Mouse (Mus musculus) neural tube, embryonic 14.5 days (tissue): ENCODE data around the gene Slc8a1. TPM values are rescaled to one million over a fixed set of nuclear protein-coding genes. Genes with fewer than 3 reads are reported as not detected.
A peak's percentile ranks its signal among the peaks of the same experiment; 100 is the strongest.

Experiments used
- ATAC-seq: fragments of 200-750 bp; cut with Nextera tagmentation; 2 replicates; pipeline ENCODE4 v1.8.0; 2017; ENCODE audit warnings: low read depth, mild to moderate bottlenecking, moderate TSS enrichment, moderate library complexity
- H3K27ac ChIP-seq: fragments of 300-500 bp; sonication (generic); 2 replicates; pipeline ENCODE4 v1.5.1; 2014; ENCODE audit warnings: low read depth, mild to moderate bottlenecking, control low read depth, low read length, moderate library complexity, mixed read lengths
- H3K27me3 ChIP-seq: fragments of 300-500 bp; sonication (generic); 2 replicates; pipeline ENCODE4 v1.6.1; 2014; ENCODE audit warnings: low read length; ENCODE audit not compliant: control insufficient read depth, insufficient read depth
- H3K36me3 ChIP-seq: fragments of 300-500 bp; sonication (generic); 2 replicates; pipeline ENCODE4 v1.6.1; 2014; ENCODE audit warnings: low read length, mixed read lengths; ENCODE audit not compliant: control insufficient read depth, insufficient read depth
- H3K4me1 ChIP-seq: fragments of 300-500 bp; sonication (generic); 2 replicates; pipeline ENCODE4 v1.6.1; 2014; ENCODE audit warnings: low read length; ENCODE audit not compliant: control insufficient read depth, insufficient read depth
- H3K4me2 ChIP-seq: fragments of 300-500 bp; sonication (generic); 2 replicates; pipeline ENCODE4 v1.6.1; 2014; ENCODE audit warnings: mild to moderate bottlenecking, low read depth, low read length, control low read depth
- H3K4me3 ChIP-seq: fragments of 300-500 bp; sonication (generic); 2 replicates; pipeline ENCODE4 v1.5.1; 2014; ENCODE audit warnings: low read depth, low read length, control low read depth, mixed read lengths
- H3K9ac ChIP-seq: fragments of 300-500 bp; sonication (generic); replicated peaks from 2 replicates; pipeline ENCODE4 v1.6.1; 2014; ENCODE audit warnings: low read depth, mild to moderate bottlenecking, control low read depth, low read length, mixed read lengths
- H3K9me3 ChIP-seq: fragments of 300-500 bp; sonication (generic); 2 replicates; pipeline ENCODE4 v1.6.1; 2016; ENCODE audit warnings: low read length; ENCODE audit not compliant: control insufficient read depth
- WGBS: fragments of 180-500 bp; shearing (Covaris S2); extraction: QIAGEN DNeasy Blood & Tissue Kit; methylation state at CpG from one replicate; pipeline ENCODE4 v1.1.7; 2014; 5-methylcytosine and 5-hydroxymethylcytosine counted together
- polyA plus RNA-seq: library from polyadenylated mRNA; unstranded; fragments of >200 nt; fragmentation: Nextera tagmentation; extraction: Ambion mirVana; gene quantifications from 2 replicates; pipeline ENCODE4 v1.2.1, GENCODE M21; 2014

Gene Slc8a1
- polyA plus RNA-seq, 1 experiment from 2014 or later: 62.6 TPM

GRCm38 (mm10) chr17:81615391-81615790, 122.8 kb downstream of the Slc8a1 start:
- no peak overlapping the region for H3K9ac ChIP-seq
- H3K4me3 ChIP-seq: no peak overlapping the region
- 77% methylated on average over 8 of the region's 8 CpGs for WGBS
- no peaks in the 10 kb centered on the region for H3K27me3 ChIP-seq
- no peak overlapping the region for H3K4me2 ChIP-seq
- H3K4me1 ChIP-seq: no peaks in the 10 kb centered on the region
- H3K27ac ChIP-seq: no peak overlapping the region
- ATAC-seq: no peak
- H3K36me3 ChIP-seq: no peaks in the 10 kb centered on the region
- H3K9me3 ChIP-seq: no peaks in the 10 kb centered on the region

GRCm38 (mm10) chr17:81607515-81607914, 130.7 kb downstream of the Slc8a1 start:
- Histone ChIP-seq H3K9ac (no peak overlapping the region), H3K4me2 (no peak overlapping the region), H3K27me3 (no peaks in the 10 kb centered on the region), H3K4me1 (peaks cover 10% of the 10 kb centered on the region), H3K4me3 (no peak overlapping the region), H3K36me3 (no peaks in the 10 kb centered on the region), H3K9me3 (no peaks in the 10 kb centered on the region), H3K27ac (no peak overlapping the region)
- peak; percentile 63; the same call in 1 of the 2 replicates for ATAC-seq
- WGBS: 36% methylated on average over 3 of the region's 3 CpGs

DNA sequence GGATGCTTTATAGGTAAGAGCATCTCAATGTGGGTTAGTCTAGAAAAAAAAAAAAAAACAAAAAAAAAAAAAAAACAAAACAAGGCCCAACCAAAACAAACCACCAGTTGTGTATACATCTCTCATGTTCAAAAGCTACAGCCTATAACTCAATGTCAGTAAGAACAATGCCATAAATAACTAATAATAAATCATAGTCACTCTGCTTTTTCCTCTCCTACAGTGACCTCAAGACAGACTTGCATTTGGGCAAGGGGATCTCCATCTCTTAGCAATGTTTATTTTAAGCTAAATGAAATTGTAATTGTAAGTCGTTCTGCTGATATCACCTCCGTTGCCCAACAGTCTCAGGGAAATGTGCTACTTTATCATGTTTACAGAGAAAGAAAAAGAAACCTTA, 132.1 kb downstream of the Slc8a1 start:
- Histone ChIP-seq H3K9ac (no peak overlapping the region), H3K36me3 (no peaks in the 10 kb centered on the region), H3K4me1 (peaks cover 10% of the 10 kb centered on the region), H3K27me3 (no peaks in the 10 kb centered on the region), H3K27ac (no peak overlapping the region), H3K4me2 (no peak overlapping the region), H3K9me3 (no peaks in the 10 kb centered on the region), H3K4me3 (no peak overlapping the region)
- WGBS: 75% methylated on average over 2 of the region's 2 CpGs
- ATAC-seq: no peak

DNA sequence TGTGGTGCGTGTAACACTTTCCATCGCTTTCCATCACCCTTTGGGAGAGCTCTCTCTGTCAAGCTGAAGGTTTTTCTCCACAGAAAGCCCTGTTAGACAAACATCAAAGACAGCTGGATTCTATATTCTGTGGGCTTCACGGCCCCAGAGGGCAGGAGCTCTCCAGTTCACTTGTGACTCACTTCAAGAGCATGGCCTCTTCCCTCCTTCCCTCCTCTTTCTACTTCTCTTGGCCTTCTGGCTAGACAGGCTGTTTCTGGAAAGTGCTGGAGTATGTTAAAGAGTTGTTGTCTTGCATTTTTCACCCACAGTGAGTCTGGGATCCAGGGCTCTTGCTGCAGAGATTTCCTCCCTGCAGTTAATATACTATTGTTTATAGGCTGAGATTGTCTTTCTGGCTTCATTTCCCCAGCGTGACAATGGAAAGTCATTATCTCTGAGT, 132.9 kb downstream of the Slc8a1 start:
- H3K9me3 ChIP-seq: no peaks in the 10 kb centered on the region
- H3K27me3 ChIP-seq: no peaks in the 10 kb centered on the region
- no peak for ATAC-seq
- H3K4me1 ChIP-seq: peaks cover 10% of the 10 kb centered on the region
- peak overlapping the region; percentile 13; the same call in 1 of the 2 replicates for H3K27ac ChIP-seq
- H3K36me3 ChIP-seq: no peaks in the 10 kb centered on the region
- no peak overlapping the region for H3K9ac ChIP-seq
- 59% methylated on average over 4 of the region's 4 CpGs for WGBS
- H3K4me2 ChIP-seq: no peak overlapping the region
- no peak overlapping the region for H3K4me3 ChIP-seq

- 93% methylated on average over 2 of the region's 2 CpGs for WGBS
- H3K9ac ChIP-seq: no peak overlapping the region
- H3K4me3 ChIP-seq: no peak overlapping the region
- no peaks in the 10 kb centered on the region for H3K27me3 ChIP-seq
- no peak overlapping the region for H3K4me2 ChIP-seq
- H3K4me1 ChIP-seq: no peaks in the 10 kb centered on the region
- no peaks in the 10 kb centered on the region for H3K9me3 ChIP-seq
- ATAC-seq: no peak
- H3K36me3 ChIP-seq: no peaks in the 10 kb centered on the region
- no peak overlapping the region for H3K27ac ChIP-seq
Observed at GRCm38 (mm10) chr17:81599072-81599471, 139.1 kb downstream of the Slc8a1 start.

- WGBS: 45% methylated on average over 7 of the region's 7 CpGs
Observed at GRCm38 (mm10) chr17:81589791-81590190, 148.4 kb downstream of the Slc8a1 start.

DNA sequence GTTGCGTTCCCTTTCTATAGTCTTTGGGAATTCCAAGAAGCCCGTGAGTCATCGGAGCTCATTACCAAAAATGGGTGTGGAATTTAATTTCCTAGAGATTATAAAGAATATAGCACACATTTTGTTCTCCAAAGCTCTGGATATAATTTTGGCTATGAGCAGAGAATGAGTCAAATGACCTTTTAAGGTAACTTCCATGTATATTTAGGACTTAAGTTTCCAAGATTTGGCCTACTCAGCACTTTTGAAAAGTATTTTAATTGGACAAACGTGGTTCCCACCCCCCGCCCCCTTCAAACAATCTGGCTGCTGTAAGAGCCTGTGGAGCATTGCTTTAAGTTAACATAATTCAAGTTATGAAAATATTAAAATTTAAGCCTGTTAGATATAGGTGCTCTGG, 151.4 kb downstream of the Slc8a1 start:
- H3K9ac ChIP-seq: no peak overlapping the region
- no peaks in the 10 kb centered on the region for H3K27me3 ChIP-seq
- H3K9me3 ChIP-seq: no peaks in the 10 kb centered on the region
- no peaks in the 10 kb centered on the region for H3K36me3 ChIP-seq
- WGBS: 92% methylated on average over 5 of the region's 5 CpGs
- H3K4me1 ChIP-seq: no peaks in the 10 kb centered on the region
- H3K27ac ChIP-seq: no peak overlapping the region
- ATAC-seq: no peak
- no peak overlapping the region for H3K4me3 ChIP-seq
- H3K4me2 ChIP-seq: no peak overlapping the region

More at GRCm38 (mm10) chr17:81589791-81590190, 148.4 kb downstream of the Slc8a1 start:
- ATAC-seq: peak; percentile 66; the same call in 1 of the 2 replicates
- Histone ChIP-seq H3K9ac (no peak overlapping the region), H3K4me2 (no peak overlapping the region), H3K27ac (no peak overlapping the region), H3K9me3 (no peaks in the 10 kb centered on the region), H3K27me3 (no peaks in the 10 kb centered on the region), H3K4me1 (no peaks in the 10 kb centered on the region), H3K4me3 (no peak overlapping the region), H3K36me3 (no peaks in the 10 kb centered on the region)

- ATAC-seq: no peak
- H3K27me3 ChIP-seq: no peaks in the 10 kb centered on the region
- 88% methylated on average over 10 of the region's 10 CpGs for WGBS
- H3K9ac ChIP-seq: no peak overlapping the region
- H3K4me3 ChIP-seq: no peak overlapping the region
- H3K4me2 ChIP-seq: no peak overlapping the region
- H3K9me3 ChIP-seq: no peaks in the 10 kb centered on the region
- no peaks in the 10 kb centered on the region for H3K4me1 ChIP-seq
- H3K36me3 ChIP-seq: no peaks in the 10 kb centered on the region
- H3K27ac ChIP-seq: no peak overlapping the region
Observed at GRCm38 (mm10) chr17:81579728-81580425, 158.3 kb downstream of the Slc8a1 start.

DNA sequence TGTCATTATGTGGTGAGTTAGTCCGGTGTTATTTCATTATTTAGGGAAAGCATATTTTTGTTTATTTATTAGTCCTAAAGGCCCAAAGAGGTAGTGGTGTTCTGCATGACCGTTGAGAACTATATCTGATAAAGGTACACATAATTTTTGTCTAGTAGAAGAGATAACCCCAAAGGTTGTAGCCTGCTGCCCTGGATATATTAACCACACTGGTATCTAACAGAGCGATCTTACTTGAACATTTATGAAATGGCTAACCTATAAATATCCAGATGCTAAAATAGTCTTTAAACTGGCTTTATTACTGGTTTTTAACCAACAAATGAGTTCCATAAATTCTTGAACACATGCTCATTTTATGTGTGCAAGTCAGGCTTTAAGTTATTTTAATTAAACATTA, 161.3 kb downstream of the Slc8a1 start:
- no peaks in the 10 kb centered on the region for H3K4me1 ChIP-seq
- no peak overlapping the region for H3K9ac ChIP-seq
- H3K4me2 ChIP-seq: no peak overlapping the region
- no peak for ATAC-seq
- H3K27me3 ChIP-seq: no peaks in the 10 kb centered on the region
- H3K4me3 ChIP-seq: no peak overlapping the region
- H3K36me3 ChIP-seq: no peaks in the 10 kb centered on the region
- H3K27ac ChIP-seq: no peak overlapping the region
- no peaks in the 10 kb centered on the region for H3K9me3 ChIP-seq
- WGBS: 89% methylated on average over 3 of the region's 3 CpGs
